Mouse (Mus musculus) myocyte (in vitro differentiated cells): ENCODE data around the gene Ankef1. TPM values are rescaled to one million over a fixed set of nuclear protein-coding genes. Genes with fewer than 3 reads are reported as not detected.

Experiments used
- H3K27me3 ChIP-seq: one replicate; pipeline ENCODE4 v1.6.1; 2011; ENCODE audit not compliant: control insufficient read depth, insufficient read depth, insufficient read length
- H3K36me3 ChIP-seq: one replicate; pipeline ENCODE4 v1.6.1; 2011; ENCODE audit not compliant: control insufficient read depth, insufficient read depth
- H3K4me2 ChIP-seq: one replicate; pipeline ENCODE4 v1.6.1; 2011; ENCODE audit warnings: low read depth, control low read depth
- H3K4me3 ChIP-seq: one replicate; pipeline ENCODE4 v1.5.1; 2011; ENCODE audit warnings: mild to moderate bottlenecking, control low read depth, moderate library complexity
- H3K79me2 ChIP-seq: one replicate; pipeline ENCODE4 v1.6.1; 2011; ENCODE audit not compliant: control insufficient read depth, insufficient read depth
- H3ac ChIP-seq: one replicate; pipeline ENCODE4 v1.6.1; 2011; ENCODE audit not compliant: control insufficient read depth, insufficient read length
- CEBPB ChIP-seq: IDR thresholded peaks from 2 replicates; pipeline ENCODE4 v1.6.1; 2011; ENCODE audit warnings: mild to moderate bottlenecking, moderate library complexity; ENCODE audit not compliant: poor library complexity, insufficient read depth, severe bottlenecking
- E2F4 ChIP-seq: IDR thresholded peaks from one replicate; pipeline ENCODE4 v1.6.1; 2011; ENCODE audit warnings: mild to moderate bottlenecking, control low read depth, moderate library complexity; ENCODE audit not compliant: insufficient read depth
- MAX ChIP-seq: IDR thresholded peaks from one replicate; pipeline ENCODE4 v1.6.1; 2011; ENCODE audit warnings: low read depth, mild to moderate bottlenecking, control low read depth
- MYOD1 ChIP-seq, 3 experiments: IDR thresholded peaks; one replicate each; pipeline ENCODE4 v1.6.1; 2011; ENCODE audit warnings: control low read depth in 2 of 3, low read depth in 2 of 3, mild to moderate bottlenecking in 2 of 3, moderate library complexity in 1 of 3; ENCODE audit not compliant: insufficient read length in 2 of 3, control insufficient read depth in 1 of 3
- MYOG ChIP-seq, 3 experiments: IDR thresholded peaks; one replicate each; pipeline ENCODE4 v1.6.1; 2011; ENCODE audit warnings: control low read depth in 2 of 3, low read depth in 2 of 3, mild to moderate bottlenecking in 2 of 3; ENCODE audit not compliant: insufficient read length in 2 of 3, control insufficient read depth in 1 of 3, insufficient read depth in 1 of 3
- POLR2A ChIP-seq: IDR thresholded peaks from one replicate; pipeline ENCODE4 v1.6.1; 2011; ENCODE audit warnings: low read depth, mild to moderate bottlenecking, control low read depth, moderate library complexity; ENCODE audit not compliant: insufficient read length
- POLR2AphosphoS2 ChIP-seq: IDR thresholded peaks from one replicate; pipeline ENCODE4 v1.6.1; 2011; ENCODE audit warnings: low read depth, control low read depth; ENCODE audit not compliant: insufficient read length
- REST ChIP-seq: IDR thresholded peaks from one replicate; pipeline ENCODE4 v1.6.1; 2011; ENCODE audit warnings: mild to moderate bottlenecking, control low read depth, moderate library complexity; ENCODE audit not compliant: insufficient read depth, insufficient read length
- SRF ChIP-seq: IDR thresholded peaks from one replicate; pipeline ENCODE4 v1.6.1; 2011; ENCODE audit warnings: low read depth; ENCODE audit not compliant: control insufficient read depth, insufficient read length
- TCF12 ChIP-seq: IDR thresholded peaks from one replicate; pipeline ENCODE4 v1.6.1; 2011; ENCODE audit warnings: mild to moderate bottlenecking, control low read depth; ENCODE audit not compliant: poor library complexity, insufficient read depth, severe bottlenecking
- TCF3 ChIP-seq: IDR thresholded peaks from one replicate; pipeline ENCODE4 v1.6.1; 2011; ENCODE audit warnings: low read depth, control low read depth; ENCODE audit not compliant: insufficient read length
- USF1 ChIP-seq: IDR thresholded peaks from one replicate; pipeline ENCODE4 v1.6.1; 2011; ENCODE audit warnings: low read depth, mild to moderate bottlenecking, control low read depth, moderate library complexity
- polyA plus RNA-seq: library from polyadenylated mRNA; unstranded; fragments of >200 nt; fragmentation: generic; extraction: Trizol; gene quantifications from one replicate; pipeline ENCODE4 v1.2.1, GENCODE M21; 2012; ENCODE audit warnings: missing spikeins

Gene Ankef1
- polyA plus RNA-seq: 0.02 TPM

- TF ChIP-seq TCF3 (no peak), MAX (no peak), TCF12 (no peak), POLR2AphosphoS2 (no peak), CEBPB (no peak)
- no peak within 1 kb of the TSS for H3K4me3 ChIP-seq
- no peak within 1 kb of the TSS for H3K4me2 ChIP-seq
- H3K27me3 ChIP-seq: no peaks in the 10 kb centered on the region
- no peaks in the 10 kb centered on the region for H3K79me2 ChIP-seq
- H3K36me3 ChIP-seq: no peaks in the 10 kb centered on the region
- H3ac ChIP-seq: no peak within 1 kb of the TSS
Observed at GRCm38 (mm10) chr2:136501651-136502050, at the start of gene Ankef1. TSS of gene Ankef1 (plus strand) at chr2:136501910.

DNA sequence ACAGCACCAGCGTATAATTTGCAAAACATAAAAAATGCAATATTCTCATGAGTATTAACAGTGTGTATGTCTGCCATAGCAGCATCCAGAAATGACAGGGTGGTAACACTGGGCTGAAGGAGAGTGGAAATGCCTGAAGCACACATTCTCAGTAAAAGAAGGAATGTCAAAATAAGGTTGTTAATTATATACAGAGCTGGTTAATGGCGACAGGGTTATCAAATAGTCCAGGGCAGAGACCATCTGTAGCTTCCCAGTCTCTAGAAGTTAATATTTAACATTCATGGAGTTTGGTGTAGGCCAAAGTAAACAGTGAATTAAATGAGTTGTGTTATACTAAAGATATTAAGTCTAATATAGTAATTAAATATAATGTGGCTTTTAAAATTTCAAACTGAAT, 45.2 kb upstream of the Ankef1 start:
- H3K79me2 ChIP-seq: no peaks in the 10 kb centered on the region
- no peaks in the 10 kb centered on the region for H3K36me3 ChIP-seq
- H3K4me3 ChIP-seq: no peak overlapping the region
- no peak overlapping the region for H3ac ChIP-seq
- H3K4me2 ChIP-seq: no peak overlapping the region
- TF ChIP-seq USF1: no peak
- TF ChIP-seq SRF: no peak
- no peak for TF ChIP-seq MYOG (IDR thresholded peaks at IDR 0.05; ENCODE audit: control insufficient read depth in 1 of 3, insufficient read depth in 1 of 3, insufficient read length in 2 of 3, low read depth in 2 of 3)
- TF ChIP-seq MYOD1 (IDR thresholded peaks at IDR 0.05; ENCODE audit: control insufficient read depth in 1 of 3, insufficient read length in 2 of 3, low read depth in 2 of 3): no peak
- no peak for TF ChIP-seq CEBPB
- no peak for TF ChIP-seq TCF3
- no peak for TF ChIP-seq E2F4
- no peak for TF ChIP-seq POLR2A
- no peak for TF ChIP-seq REST
- no peak for TF ChIP-seq MAX
- no peak for TF ChIP-seq POLR2AphosphoS2
- TF ChIP-seq TCF12: no peak
- H3K27me3 ChIP-seq: no peaks in the 10 kb centered on the region

DNA sequence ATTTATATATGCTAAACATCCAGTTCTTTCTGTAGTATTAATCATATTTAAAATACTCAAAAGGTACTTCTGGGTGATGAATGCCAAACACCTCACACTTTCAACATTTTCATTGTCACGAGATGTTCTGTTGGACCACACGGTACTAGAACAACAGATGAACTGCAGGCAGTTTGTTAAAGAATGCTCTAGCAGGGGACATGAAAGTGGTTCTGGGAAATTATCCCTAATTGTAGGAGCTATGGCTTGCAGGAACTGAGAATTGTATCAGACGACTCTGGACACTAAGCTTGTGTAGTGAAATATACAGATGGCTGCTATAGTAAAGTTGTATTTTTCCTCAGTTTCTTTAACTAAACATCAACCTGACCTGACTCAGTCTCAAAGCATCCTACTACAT, 44.8 kb upstream of the Ankef1 start:
- Histone ChIP-seq H3K4me3 (no peak overlapping the region), H3K79me2 (no peaks in the 10 kb centered on the region), H3K27me3 (no peaks in the 10 kb centered on the region), H3ac (no peak overlapping the region), H3K4me2 (no peak overlapping the region), H3K36me3 (no peaks in the 10 kb centered on the region)
- TF ChIP-seq MYOG (IDR thresholded peaks at IDR 0.05; ENCODE audit: control insufficient read depth in 1 of 3, insufficient read depth in 1 of 3, insufficient read length in 2 of 3, low read depth in 2 of 3) (no peak), TCF12 (no peak), USF1 (no peak), SRF (no peak), CEBPB (no peak), POLR2A (no peak), TCF3 (no peak)

DNA sequence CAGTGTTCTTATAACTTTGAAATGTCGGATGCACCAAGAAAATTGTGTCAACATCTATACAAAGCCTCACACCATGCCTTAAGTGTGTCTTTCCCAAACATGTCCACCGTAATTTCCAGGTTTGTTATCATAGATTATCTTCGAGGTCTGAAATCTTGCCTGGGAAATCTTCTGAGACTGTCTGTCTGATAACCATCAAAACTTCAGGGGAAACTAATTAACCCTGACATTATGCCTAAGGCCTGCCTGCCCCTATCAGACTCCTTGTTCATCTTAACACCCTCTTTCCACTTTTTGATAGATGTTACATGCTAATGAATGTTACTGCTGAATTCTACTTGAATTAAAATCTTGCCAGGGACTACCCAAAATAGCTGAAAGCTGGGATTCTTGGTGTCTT, 24.1 kb upstream of the Ankef1 start:
- Histone ChIP-seq H3K36me3 (no peaks in the 10 kb centered on the region), H3K79me2 (no peaks in the 10 kb centered on the region), H3K4me3 (no peak overlapping the region), H3K27me3 (no peaks in the 10 kb centered on the region), H3ac (no peak overlapping the region), H3K4me2 (no peak overlapping the region)
- TF ChIP-seq MYOG (IDR thresholded peaks at IDR 0.05; ENCODE audit: control insufficient read depth in 1 of 3, insufficient read depth in 1 of 3, insufficient read length in 2 of 3, low read depth in 2 of 3) (no peak), MYOD1 (IDR thresholded peaks at IDR 0.05; ENCODE audit: control insufficient read depth in 1 of 3, insufficient read length in 2 of 3, low read depth in 2 of 3) (no peak), E2F4 (no peak), REST (no peak), POLR2AphosphoS2 (no peak), TCF3 (no peak), CEBPB (no peak), POLR2A (no peak), SRF (no peak), USF1 (no peak), MAX (no peak), TCF12 (no peak)

DNA sequence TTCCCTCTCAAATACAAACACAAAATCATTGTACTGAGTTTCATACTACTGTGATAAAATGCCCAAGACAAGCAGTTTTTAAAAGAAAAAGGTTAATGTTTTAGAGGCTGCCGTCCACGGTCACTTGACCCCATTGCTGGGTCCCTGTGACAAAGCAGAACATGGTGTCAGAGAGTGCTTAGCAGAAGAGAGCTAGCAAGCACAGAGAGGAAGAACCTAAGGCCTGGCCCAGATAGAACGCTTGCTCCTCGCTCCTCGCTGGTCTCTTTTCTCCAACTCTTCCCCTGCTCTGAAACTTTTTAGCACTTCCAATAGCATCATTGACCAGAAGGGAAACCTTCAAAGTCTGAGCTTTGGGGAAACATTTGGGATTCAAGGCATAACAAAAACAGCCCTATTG, 19.4 kb upstream of the Ankef1 start:
- no peak overlapping the region for H3K4me2 ChIP-seq
- TF ChIP-seq MYOG (IDR thresholded peaks at IDR 0.05; ENCODE audit: control insufficient read depth in 1 of 3, insufficient read depth in 1 of 3, insufficient read length in 2 of 3, low read depth in 2 of 3) (no peak), E2F4 (no peak), TCF12 (no peak), SRF (no peak), POLR2AphosphoS2 (no peak), MYOD1 (IDR thresholded peaks at IDR 0.05; ENCODE audit: control insufficient read depth in 1 of 3, insufficient read length in 2 of 3, low read depth in 2 of 3) (no peak), USF1 (no peak), TCF3 (no peak), REST (no peak), CEBPB (no peak), MAX (no peak), POLR2A (no peak)
- H3ac ChIP-seq: no peak overlapping the region
- H3K79me2 ChIP-seq: no peaks in the 10 kb centered on the region
- H3K4me3 ChIP-seq: no peak overlapping the region
- H3K27me3 ChIP-seq: no peaks in the 10 kb centered on the region
- H3K36me3 ChIP-seq: no peaks in the 10 kb centered on the region
